Mouse (Mus musculus): ENCODE data around the gene Samd1. TPM values are rescaled to one million over a fixed set of nuclear protein-coding genes. Genes with fewer than 3 reads are reported as not detected.
"Not testable (repeated sequence)": the region's sequence is repeated elsewhere in the genome, so short reads cannot be mapped to it uniquely, and the experiment has no call there.

Gene Samd1
- polyA plus RNA-seq, 1 experiment from 2014 or later: 10.3 TPM

GRCm38 (mm10) chr8:84002957-84003611 lies 5.6 kb downstream of the Samd1 start:
- Histone ChIP-seq H3K9me3 (replicated peaks) (no peaks in the 10 kb centered on the region), H3K4me1 (peaks cover 42% of the 10 kb centered on the region), H3K27me3 (no peaks in the 10 kb centered on the region), H3K4me2 (replicated peaks) (no peak overlapping the region), H3K4me3 (replicated peaks) (no peak overlapping the region), H3K9ac (no peak overlapping the region), H3K27ac (replicated peaks) (no peak overlapping the region), H3K36me3 (peaks cover 20% of the 10 kb centered on the region)
- ATAC-seq (ENCODE audit: insufficient number of reproducible peaks, low FRiP score, low TSS enrichment, low read depth): no peak
- WGBS: 56% methylated on average over 12 of the region's 12 CpGs

- peak overlapping the region; percentile 65 for H3K4me3 ChIP-seq (replicated peaks)
- no peak for ATAC-seq (ENCODE audit: insufficient number of reproducible peaks, low FRiP score, low TSS enrichment, low read depth)
- H3K9me3 ChIP-seq (replicated peaks): no peaks in the 10 kb centered on the region
- peaks cover 41% of the 10 kb centered on the region for H3K4me1 ChIP-seq
- peak overlapping the region; percentile 65; the same call in 1 of the 2 replicates for H3K9ac ChIP-seq
- H3K36me3 ChIP-seq: peaks cover 20% of the 10 kb centered on the region
- H3K4me2 ChIP-seq (replicated peaks): peak overlapping the region; percentile 93
- 64% methylated on average over 6 of the region's 6 CpGs for WGBS
- H3K27me3 ChIP-seq: no peaks in the 10 kb centered on the region
- peak overlapping the region; percentile 90 for H3K27ac ChIP-seq (replicated peaks)
Observed at GRCm38 (mm10) chr8:84003612-84004246, 6.3 kb downstream of the Samd1 start.

GRCm38 (mm10) chr8:84004533-84005201 lies 7.2 kb downstream of the Samd1 start:
- H3K27ac ChIP-seq (replicated peaks): peak overlapping the region; percentile 90
- under 1% methylated on average over 30 of the region's 30 CpGs for WGBS

GRCm38 (mm10) chr8:84005502-84005901 lies 8.0 kb downstream of the Samd1 start:
- Histone ChIP-seq H3K27ac (replicated peaks) (peak overlapping the region; percentile 90; the same call in 1 of the 2 replicates), H3K4me1 (peaks cover 39% of the 10 kb centered on the region), H3K36me3 (peaks cover 11% of the 10 kb centered on the region; the same call in 1 of the 2 replicates)
- not testable (repeated sequence) for H3K9me3 ChIP-seq (replicated peaks); H3K9ac ChIP-seq; ATAC-seq (ENCODE audit: insufficient number of reproducible peaks, low FRiP score, low TSS enrichment, low read depth); H3K4me2 ChIP-seq (replicated peaks); H3K27me3 ChIP-seq; H3K4me3 ChIP-seq (replicated peaks)
- 91% methylated on average over 7 of the region's 7 CpGs for WGBS

More at GRCm38 (mm10) chr8:84004533-84005201, 7.2 kb downstream of the Samd1 start:
- Histone ChIP-seq H3K4me1 (peaks cover 33% of the 10 kb centered on the region), H3K9ac (peak overlapping the region; percentile 65), H3K4me3 (replicated peaks) (peak overlapping the region; percentile 65), H3K9me3 (replicated peaks) (no peaks in the 10 kb centered on the region), H3K36me3 (peaks cover 15% of the 10 kb centered on the region), H3K4me2 (replicated peaks) (peak overlapping the region; percentile 93), H3K27me3 (no peaks in the 10 kb centered on the region)
- ATAC-seq (ENCODE audit: insufficient number of reproducible peaks, low FRiP score, low TSS enrichment, low read depth): peak; percentile 81

GRCm38 (mm10) chr8:84008362-84008761 lies 10.9 kb downstream of the Samd1 start:
- H3K27ac ChIP-seq (replicated peaks): no peak overlapping the region
- H3K9ac ChIP-seq: no peak overlapping the region
- no peak overlapping the region for H3K4me3 ChIP-seq (replicated peaks)
- no peaks in the 10 kb centered on the region for H3K36me3 ChIP-seq
- H3K4me1 ChIP-seq: peaks cover 47% of the 10 kb centered on the region
- H3K9me3 ChIP-seq (replicated peaks): no peaks in the 10 kb centered on the region
- H3K4me2 ChIP-seq (replicated peaks): no peak overlapping the region
- no peak for ATAC-seq (ENCODE audit: insufficient number of reproducible peaks, low FRiP score, low TSS enrichment, low read depth)
- 28% methylated on average over 7 of the region's 7 CpGs for WGBS
- H3K27me3 ChIP-seq: peaks cover 35% of the 10 kb centered on the region

- under 1% methylated on average over 11 of the region's 11 CpGs for WGBS
- no peaks in the 10 kb centered on the region for H3K9me3 ChIP-seq (replicated peaks)
- 0 out of 2 replicates have a peak, but pooled peaks have one; percentile 16 for ATAC-seq (ENCODE audit: insufficient number of reproducible peaks, low FRiP score, low TSS enrichment, low read depth)
- peaks cover 41% of the 10 kb centered on the region for H3K27me3 ChIP-seq
- no peak overlapping the region for H3K4me2 ChIP-seq (replicated peaks)
- H3K36me3 ChIP-seq: no peaks in the 10 kb centered on the region
- H3K9ac ChIP-seq: no peak overlapping the region
- H3K4me3 ChIP-seq (replicated peaks): no peak overlapping the region
- peaks cover 36% of the 10 kb centered on the region for H3K4me1 ChIP-seq
- H3K27ac ChIP-seq (replicated peaks): no peak overlapping the region
Observed at GRCm38 (mm10) chr8:84009876-84010275, 12.4 kb downstream of the Samd1 start.

- peak; percentile 48 for ATAC-seq (ENCODE audit: insufficient number of reproducible peaks, low FRiP score, low TSS enrichment, low read depth)
- H3K4me3 ChIP-seq (replicated peaks): peak overlapping the region; percentile 54
- no peak overlapping the region for H3K27ac ChIP-seq (replicated peaks)
Observed at GRCm38 (mm10) chr8:84010625-84011611, 13.4 kb downstream of the Samd1 start.

GRCm38 (mm10) chr8:84011705-84012498 lies 14.4 kb downstream of the Samd1 start, which contains the start of gene 2210011C24Rik:
2210011C24Rik (minus strand) TSS chr8:84012171.
- no peaks in the 10 kb centered on the region for H3K9me3 ChIP-seq (replicated peaks)
- peak within 1 kb of the TSS; percentile 54 for H3K4me3 ChIP-seq (replicated peaks)
- peaks cover 41% of the 10 kb centered on the region for H3K27me3 ChIP-seq
- peaks cover 32% of the 10 kb centered on the region for H3K4me1 ChIP-seq
- H3K27ac ChIP-seq (replicated peaks): no peak within 1 kb of the TSS
- ATAC-seq (ENCODE audit: insufficient number of reproducible peaks, low FRiP score, low TSS enrichment, low read depth): no peak
- H3K36me3 ChIP-seq: no peaks in the 10 kb centered on the region
- H3K9ac ChIP-seq: peak within 1 kb of the TSS; percentile 35
- peak within 1 kb of the TSS; percentile 99 for H3K4me2 ChIP-seq (replicated peaks)
- 1% methylated on average over 44 of the region's 45 CpGs for WGBS

More at GRCm38 (mm10) chr8:84010625-84011611, 13.4 kb downstream of the Samd1 start:
- peak overlapping the region; percentile 99 for H3K4me2 ChIP-seq (replicated peaks)
- H3K4me1 ChIP-seq: peaks cover 32% of the 10 kb centered on the region
- under 1% methylated on average over 75 of the region's 83 CpGs for WGBS
- peak overlapping the region; percentile 35 for H3K9ac ChIP-seq
- no peaks in the 10 kb centered on the region for H3K9me3 ChIP-seq (replicated peaks)
- H3K36me3 ChIP-seq: no peaks in the 10 kb centered on the region
- H3K27me3 ChIP-seq: peaks cover 41% of the 10 kb centered on the region

GRCm38 (mm10) chr8:84012499-84013165 lies 15.2 kb downstream of the Samd1 start:
- Histone ChIP-seq H3K9ac (no peak overlapping the region), H3K4me3 (replicated peaks) (peak overlapping the region; percentile 54), H3K27me3 (peaks cover 41% of the 10 kb centered on the region), H3K9me3 (replicated peaks) (no peaks in the 10 kb centered on the region), H3K4me1 (peaks cover 32% of the 10 kb centered on the region), H3K27ac (replicated peaks) (no peak overlapping the region), H3K36me3 (no peaks in the 10 kb centered on the region), H3K4me2 (replicated peaks) (peak overlapping the region; percentile 99)
- no peak for ATAC-seq (ENCODE audit: insufficient number of reproducible peaks, low FRiP score, low TSS enrichment, low read depth)
- WGBS: 7% methylated on average over 35 of the region's 35 CpGs

Measured in embryonic facial prominence, embryonic 15.5 days (tissue).